ENCODE assay signal across 8 mouse cellular contexts in the genomic region with DNA sequence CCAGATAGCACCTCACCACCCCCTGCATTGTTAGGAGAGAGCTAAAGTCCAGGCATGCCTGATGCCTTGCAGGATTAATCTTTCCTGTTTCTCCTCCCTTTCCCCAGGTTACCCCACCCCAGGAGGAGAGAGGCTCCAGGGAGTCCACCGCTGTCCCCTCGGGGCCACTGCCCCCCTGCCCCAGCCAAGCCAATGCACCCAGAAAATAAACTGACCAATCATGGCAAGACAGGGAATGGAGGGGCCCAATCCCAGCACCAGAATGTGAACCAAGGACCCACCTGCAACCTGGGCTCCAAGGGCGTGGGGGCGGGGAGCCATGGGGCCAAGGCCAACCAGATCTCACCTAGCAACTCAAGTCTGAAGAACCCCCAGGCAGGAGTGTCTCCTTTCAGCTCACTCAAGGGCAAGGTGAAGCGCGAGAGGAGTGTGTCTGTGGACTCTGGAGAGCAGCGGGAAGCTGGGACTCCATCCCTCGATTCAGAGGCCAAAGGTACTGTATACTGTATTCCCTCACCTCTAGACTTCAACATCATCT. TPM values are rescaled to one million over a fixed set of nuclear protein-coding genes. Genes with fewer than 3 reads are reported as not detected.
DNase-seq lines count a peak whose midpoint lies in the region; ATAC-seq and TF ChIP-seq lines count a peak whose summit lies in the region.

No protein-coding gene starts in this region.

- peaks cover 8% of the 10 kb centered on the region for H3K4me1 ChIP-seq in ES-Bruce4 (ENCODE audit: control insufficient read depth, insufficient read depth, low read length)
- peaks cover 59% of the 10 kb centered on the region for H3K4me1 ChIP-seq in heart, embryonic 16.5 days (ENCODE audit: control insufficient read depth, insufficient read depth, low read length)
- H3K4me1 ChIP-seq in limb, embryonic 13.5 days = peaks cover 71% of the 10 kb centered on the region

- no peak overlapping the region; the same call in 1 of the 2 replicates for H3K27ac ChIP-seq in ES-Bruce4 (ENCODE audit: insufficient read depth, low read length)
- peak overlapping the region; percentile 100 for H3K27ac ChIP-seq in heart, embryonic 16.5 days (ENCODE audit: low read length)
- H3K27ac ChIP-seq in limb, embryonic 13.5 days = peak overlapping the region; percentile 99

- H3K9ac ChIP-seq in ES-Bruce4 (ENCODE audit: low read depth, poor library complexity, severe bottlenecking) = no peak overlapping the region
- H3K9ac ChIP-seq in heart, embryonic 16.5 days (ENCODE audit: low read length) = peak overlapping the region; percentile 43; the same call in 1 of the 2 replicates
- H3K9ac ChIP-seq in limb, embryonic 13.5 days = peak overlapping the region; percentile 51

- WGBS in heart, embryonic 16.5 days = 53% methylated on average over 8 of the region's 8 CpGs
- 23% methylated on average over 8 of the region's 8 CpGs for WGBS in limb, embryonic 13.5 days

- no peaks in the 10 kb centered on the region for H3K9me3 ChIP-seq in ES-Bruce4 (replicated peaks; ENCODE audit: control insufficient read depth, insufficient read depth, low read length, poor library complexity, severe bottlenecking)
- no peaks in the 10 kb centered on the region for H3K9me3 ChIP-seq in heart, embryonic 16.5 days (replicated peaks; ENCODE audit: control insufficient read depth, low read length)
- no peaks in the 10 kb centered on the region for H3K9me3 ChIP-seq in limb, embryonic 13.5 days

- peak; percentile 34 for DNase-seq in cerebellum, adult 11 months
- DNase-seq in cerebellum, adult 9-10 months = no peak
- no peak for DNase-seq in B cell, adult 2 months
- no peak for DNase-seq in adipocyte (ENCODE audit: low spot score)

- no peak overlapping the region for H3K4me3 ChIP-seq in ES-Bruce4 (ENCODE audit: low read depth, low read length)
- H3K4me3 ChIP-seq in heart, embryonic 16.5 days (ENCODE audit: low read length) = peak overlapping the region; percentile 61
- H3K4me3 ChIP-seq in limb, embryonic 13.5 days = peak overlapping the region; percentile 52

- TF ChIP-seq CTCF in ES-Bruce4 (IDR thresholded peaks at IDR 0.05; ENCODE audit: low read depth, low read length) = no peak

- no peak for TF ChIP-seq POLR2A in ES-Bruce4 (IDR thresholded peaks at IDR 0.05; ENCODE audit: insufficient read depth, low read length)

- H3K4me2 ChIP-seq in heart, embryonic 16.5 days (ENCODE audit: low read depth, low read length) = peak overlapping the region; percentile 91
- peak overlapping the region; percentile 94 for H3K4me2 ChIP-seq in limb, embryonic 13.5 days (replicated peaks)

- no peaks in the 10 kb centered on the region for H3K36me3 ChIP-seq in ES-Bruce4 (ENCODE audit: control insufficient read depth, insufficient read depth, low read length, poor library complexity, severe bottlenecking)
- peaks cover 17% of the 10 kb centered on the region for H3K36me3 ChIP-seq in heart, embryonic 16.5 days (ENCODE audit: control insufficient read depth, insufficient read depth)
- peaks cover 52% of the 10 kb centered on the region for H3K36me3 ChIP-seq in limb, embryonic 13.5 days

- TF ChIP-seq EP300 in ES-Bruce4 (IDR thresholded peaks at IDR 0.05; ENCODE audit: insufficient read depth, low read depth, low read length) = 0 out of 2 replicates have a peak, but pooled peaks have one; percentile 30

- ATAC-seq in heart, embryonic 16.5 days (replicated peaks; ENCODE audit: extremely low read depth, insufficient read depth, low FRiP score) = no peak
- ATAC-seq in limb, embryonic 13.5 days (ENCODE audit: low FRiP score, low read depth) = no peak
- no peak for ATAC-seq in inflammation-experienced regulatory T-cells, adult 6 months

- H3K27me3 ChIP-seq in ES-Bruce4 (ENCODE audit: control insufficient read depth, insufficient read depth, low read length, poor library complexity, severe bottlenecking) = no peaks in the 10 kb centered on the region
- no peaks in the 10 kb centered on the region for H3K27me3 ChIP-seq in heart, embryonic 16.5 days (ENCODE audit: control insufficient read depth, insufficient read depth, low read length)
- no peaks in the 10 kb centered on the region for H3K27me3 ChIP-seq in limb, embryonic 13.5 days

RNA-seq across cellular contexts. Expression of gene Bcl9l, which starts 18.1 kb away (rescaled TPM):
- 22.6 and 25.6 TPM in 2 replicates for polyA plus RNA-seq in ES-Bruce4 (2011; ENCODE audit: insufficient read depth, insufficient read length, low read depth, missing spikeins)
- 11.1 and 11.3 TPM in 2 replicates for polyA plus RNA-seq in heart, embryonic 16.5 days (2015; fragmentation: Nextera tagmentation; extraction: Ambion mirVana)
- 14.5 and 15.0 TPM in 2 replicates for polyA plus RNA-seq in limb, embryonic 13.5 days (2015; fragmentation: Nextera tagmentation; extraction: Ambion mirVana)
- 10 to 100 TPM; 11.1 to 12.4 (median 12.2) TPM for polyA plus RNA-seq in inflammation-experienced regulatory T-cells, adult 6 months (2017; shearing (Covaris generic))

RNA-seq across cellular contexts. Expression of gene Upk2, which starts 45.9 kb away (rescaled TPM):
- polyA plus RNA-seq in ES-Bruce4 (2011; ENCODE audit: insufficient read depth, insufficient read length, low read depth, missing spikeins) = 1.7 and 2.5 TPM in 2 replicates
- polyA plus RNA-seq in heart, embryonic 16.5 days (2015; fragmentation: Nextera tagmentation; extraction: Ambion mirVana) = 0.50 TPM in 1 of 2 replicates, not detected in the other
- polyA plus RNA-seq in limb, embryonic 13.5 days (2015; fragmentation: Nextera tagmentation; extraction: Ambion mirVana) = 0.31 and 0.36 TPM in 2 replicates
- not detected for polyA plus RNA-seq in inflammation-experienced regulatory T-cells, adult 6 months (2017; shearing (Covaris generic))

RNA-seq across cellular contexts. Expression of gene Foxr1, which starts 59.8 kb away (rescaled TPM):
- 1.3 and 1.8 TPM in 2 replicates for polyA plus RNA-seq in ES-Bruce4 (2011; ENCODE audit: insufficient read depth, insufficient read length, low read depth, missing spikeins)
- polyA plus RNA-seq in heart, embryonic 16.5 days (2015; fragmentation: Nextera tagmentation; extraction: Ambion mirVana) = not detected in 2 replicates
- polyA plus RNA-seq in limb, embryonic 13.5 days (2015; fragmentation: Nextera tagmentation; extraction: Ambion mirVana) = not detected in 2 replicates
- polyA plus RNA-seq in inflammation-experienced regulatory T-cells, adult 6 months (2017; shearing (Covaris generic)) = under 1 TPM in 2 of 3 experiments, not detected in 1; 0.17 to 0.72 TPM
